Mouse (Mus musculus) heart, adult 9 months (tissue): Measurements from ENCODE around the gene Galnt3.

ENCODE experiments used
- DNase-seq, 2 experiments: peaks; one replicate each; pipeline ENCODE4 v3.0.0; 2022; ENCODE audit warnings: low spot score in 2 of 2

Gene Galnt3

DNA sequence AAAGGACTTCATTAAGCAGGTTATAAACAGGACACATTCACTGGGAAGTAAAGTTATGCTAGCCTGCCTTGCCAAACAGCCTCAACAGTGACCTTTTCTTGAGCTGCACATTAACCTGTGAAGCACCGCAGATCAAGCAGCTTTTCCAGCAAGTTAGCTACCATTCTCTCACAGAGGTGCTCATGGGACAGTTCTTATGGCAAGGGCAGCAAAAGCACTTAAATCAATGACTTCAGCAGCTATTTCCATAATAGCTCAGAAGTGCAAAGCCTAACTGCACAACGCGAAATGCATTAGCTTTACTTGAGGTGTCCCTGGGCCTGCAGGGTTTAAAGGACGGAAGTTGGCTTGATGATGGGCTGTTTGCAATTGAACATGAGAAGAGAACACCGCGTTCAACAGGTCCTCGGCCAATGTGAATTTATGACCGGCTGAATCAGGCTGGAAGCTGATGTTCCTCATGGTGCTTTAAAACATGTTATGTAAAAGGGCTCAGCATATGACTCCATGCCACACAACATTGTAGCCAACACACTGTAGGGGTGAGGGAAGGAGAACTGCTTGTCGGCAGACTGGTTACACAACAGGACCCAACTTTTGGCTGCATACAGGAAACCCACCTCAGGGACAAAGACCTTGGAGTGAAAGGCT is 16.8 kb downstream of the Galnt3 start:
- no peak for DNase-seq

DNA sequence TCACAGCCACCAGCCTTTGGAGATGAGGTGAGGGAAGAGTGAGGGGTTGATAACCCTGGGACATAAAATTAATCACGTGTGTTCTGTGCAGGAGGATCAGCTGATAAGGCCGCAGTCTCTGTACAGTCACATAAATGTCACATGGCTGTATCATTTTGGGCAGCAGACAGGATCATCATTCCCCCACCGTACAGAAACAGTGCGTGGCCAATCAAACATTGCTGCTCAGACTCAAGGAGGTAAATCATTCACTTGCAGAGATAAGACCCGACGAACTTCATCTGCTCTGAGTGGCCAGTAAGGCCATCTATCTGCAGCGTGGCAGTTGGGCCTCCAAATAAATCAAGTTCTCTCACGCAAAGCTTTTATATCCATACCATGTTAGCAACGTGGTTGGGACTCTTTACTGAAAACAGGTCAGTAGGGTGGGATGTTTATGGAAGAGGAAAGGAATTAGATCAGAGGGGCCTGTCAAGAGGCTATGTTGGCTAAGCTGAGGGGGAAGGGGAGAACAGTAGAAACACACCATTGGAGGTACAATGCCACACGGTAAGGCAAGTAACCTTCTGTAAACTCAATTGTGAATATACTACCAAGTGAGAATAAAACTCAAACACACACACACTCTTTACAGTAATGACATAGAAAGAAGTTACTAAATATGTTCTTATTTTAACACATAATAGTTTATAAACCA is 20.9 kb downstream of the Galnt3 start:
- DNase-seq = no peak

DNA sequence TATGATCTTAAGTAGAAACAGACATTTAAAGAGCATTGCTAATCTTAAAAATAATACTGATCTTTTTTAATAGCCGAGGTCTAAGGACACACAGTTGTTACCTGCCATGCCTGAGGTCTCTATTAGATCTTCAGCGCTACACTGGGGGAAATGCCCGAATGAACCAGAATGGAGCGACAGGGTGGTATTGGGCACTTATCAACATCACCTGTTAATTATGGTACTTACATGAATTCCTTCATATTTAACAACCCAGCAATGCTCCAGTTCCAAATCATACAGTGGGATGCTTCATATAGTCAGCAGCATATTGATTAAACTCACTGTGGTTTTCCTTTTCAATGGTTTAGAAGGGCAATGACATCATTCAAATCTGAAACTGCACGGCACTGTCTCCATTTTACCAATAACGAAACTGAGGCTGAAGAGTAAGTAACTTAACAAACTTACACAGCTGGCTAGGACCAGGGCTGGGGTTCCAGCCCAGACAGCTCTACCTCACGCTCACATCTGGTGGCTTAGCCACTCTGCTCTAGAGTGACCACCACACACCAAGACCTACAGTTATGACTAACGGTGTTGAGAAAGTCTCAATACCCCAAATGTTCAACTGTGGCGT is 23.0 kb downstream of the Galnt3 start:
- DNase-seq = no peak

DNA sequence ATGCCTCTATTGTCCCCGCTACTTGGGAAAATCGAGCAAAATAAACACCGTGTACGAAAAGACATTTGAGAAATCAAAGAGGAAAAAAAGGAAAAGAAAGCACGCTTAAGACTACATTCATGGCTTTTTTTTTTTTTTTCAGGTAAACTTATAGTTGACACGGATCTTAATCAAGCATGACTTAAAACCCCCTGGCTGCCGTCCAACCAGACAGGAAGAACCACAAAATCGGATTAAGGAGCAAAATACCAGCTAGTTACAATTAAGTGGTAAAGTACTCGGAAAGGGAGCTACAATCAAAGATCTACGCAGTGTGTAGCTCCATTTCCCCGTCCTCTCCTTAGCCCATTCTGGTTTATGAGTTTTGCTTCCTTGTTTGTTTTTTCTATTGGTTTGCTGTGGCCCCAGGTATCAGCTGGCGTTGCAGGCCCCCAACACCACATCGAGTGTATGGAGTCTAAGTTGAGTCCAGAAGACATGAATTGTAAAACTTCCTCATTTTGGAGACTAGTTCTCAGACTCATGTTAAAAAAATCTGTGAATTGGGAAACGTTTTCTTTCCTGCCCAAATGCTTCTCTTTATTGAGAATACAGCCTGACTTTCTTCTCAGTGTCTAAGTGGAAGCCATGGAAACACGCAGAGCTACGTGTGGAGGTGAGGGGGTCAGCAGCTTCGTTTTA is 24.0 kb downstream of the Galnt3 start:
- DNase-seq = no peak

DNA sequence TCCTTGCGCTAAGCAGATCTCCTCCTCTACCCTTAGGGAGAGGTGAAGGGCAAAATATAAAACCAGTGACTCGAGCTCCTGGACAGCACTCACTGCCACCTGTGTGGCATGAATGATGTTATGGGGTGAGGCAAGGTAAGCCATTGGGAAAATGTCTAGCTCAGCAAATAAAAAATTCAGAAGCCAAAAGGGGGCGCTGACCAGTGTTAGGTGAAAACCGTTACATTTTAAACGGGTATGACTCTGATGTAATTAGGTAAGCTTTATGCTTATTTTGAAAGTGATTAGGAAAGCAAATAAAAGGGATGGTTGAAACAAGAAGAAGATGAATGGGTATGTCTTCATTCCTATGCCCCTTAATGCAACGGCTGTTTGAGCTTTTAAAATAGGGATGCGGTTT is 24.6 kb downstream of the Galnt3 start:
- DNase-seq = no peak

DNA sequence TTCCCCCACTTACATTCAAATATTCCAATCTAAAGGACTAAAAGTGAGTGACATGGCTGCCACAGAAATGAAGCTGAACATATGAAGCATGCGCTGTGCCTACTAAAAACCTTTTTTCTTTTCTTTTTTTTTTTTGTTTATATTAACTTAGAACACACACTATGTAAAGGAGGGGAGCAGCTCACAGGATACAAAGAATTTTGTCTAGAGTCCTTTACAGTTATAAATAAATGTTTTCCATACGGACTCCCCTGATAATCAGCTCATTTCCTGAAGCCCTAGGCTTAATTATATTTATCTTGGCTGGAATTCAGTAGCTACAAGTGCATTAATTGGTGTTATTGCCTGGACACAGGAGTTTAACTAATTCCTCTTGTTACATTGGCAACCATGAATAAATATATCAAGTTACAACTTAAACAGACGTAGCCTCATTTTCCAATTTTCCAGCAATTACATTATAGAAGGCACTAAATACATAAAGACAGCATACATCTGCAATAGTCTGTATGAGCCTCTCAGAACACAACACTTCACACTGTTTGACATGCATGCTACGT is 30.1 kb downstream of the Galnt3 start:
- no peak for DNase-seq

DNA sequence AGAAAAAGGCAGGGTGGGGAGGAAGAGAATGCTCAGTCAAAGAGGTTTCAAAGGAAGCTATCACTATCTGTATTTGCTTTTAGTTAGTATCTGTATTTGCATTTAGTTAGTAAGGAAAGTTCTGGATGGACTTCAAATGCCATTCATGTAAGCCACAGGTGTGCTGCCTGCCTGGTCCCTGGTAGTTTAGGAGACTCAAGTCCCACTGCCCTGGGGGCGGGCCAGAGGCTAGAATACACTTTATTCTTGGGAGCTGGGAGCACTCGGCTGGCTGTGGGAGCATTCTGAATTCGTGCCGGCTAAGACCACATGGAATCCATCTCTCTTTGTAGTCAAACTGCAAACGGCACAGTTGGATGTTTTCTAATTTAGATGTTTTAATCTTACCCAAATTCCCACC is 33.5 kb downstream of the Galnt3 start:
- no peak for DNase-seq

DNA sequence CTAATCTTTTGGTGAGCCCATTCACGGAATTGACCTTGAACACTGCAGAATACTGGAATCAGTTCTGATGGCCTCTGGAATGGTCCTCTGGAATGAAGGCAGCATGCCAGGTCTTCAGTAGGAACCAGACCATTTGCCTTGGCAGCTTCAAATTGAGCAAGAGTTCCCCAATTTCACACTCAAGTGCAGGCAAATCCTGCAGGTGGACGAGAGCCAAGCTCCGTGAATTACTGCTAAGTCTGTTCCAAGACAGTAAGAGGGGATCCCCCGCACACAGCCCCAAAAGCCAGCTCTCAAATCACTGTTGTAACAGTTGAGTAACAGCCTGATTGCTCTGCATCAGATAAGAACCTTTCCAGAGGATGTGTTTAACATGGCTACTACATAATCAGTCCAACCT is 42.9 kb downstream of the Galnt3 start:
- no peak for DNase-seq

DNA sequence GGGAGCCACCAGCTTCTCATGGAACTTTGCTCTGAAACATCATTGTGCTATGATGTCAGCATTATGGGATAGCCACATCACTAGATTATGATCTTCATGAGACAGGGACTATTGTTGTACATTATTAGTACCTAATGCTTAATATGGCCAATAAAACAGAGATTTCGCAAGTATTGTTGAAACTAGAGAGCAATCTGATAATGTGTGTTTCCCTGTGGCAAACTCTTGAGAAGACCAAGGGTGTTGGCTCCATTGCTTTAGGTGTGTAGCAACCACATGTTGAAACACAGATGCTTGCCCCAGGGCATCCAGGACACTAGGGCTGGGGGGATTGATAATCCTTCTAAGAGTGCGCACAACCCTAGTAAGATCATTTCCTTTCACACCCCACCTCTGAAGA is 44.1 kb downstream of the Galnt3 start:
- no peak for DNase-seq

DNA sequence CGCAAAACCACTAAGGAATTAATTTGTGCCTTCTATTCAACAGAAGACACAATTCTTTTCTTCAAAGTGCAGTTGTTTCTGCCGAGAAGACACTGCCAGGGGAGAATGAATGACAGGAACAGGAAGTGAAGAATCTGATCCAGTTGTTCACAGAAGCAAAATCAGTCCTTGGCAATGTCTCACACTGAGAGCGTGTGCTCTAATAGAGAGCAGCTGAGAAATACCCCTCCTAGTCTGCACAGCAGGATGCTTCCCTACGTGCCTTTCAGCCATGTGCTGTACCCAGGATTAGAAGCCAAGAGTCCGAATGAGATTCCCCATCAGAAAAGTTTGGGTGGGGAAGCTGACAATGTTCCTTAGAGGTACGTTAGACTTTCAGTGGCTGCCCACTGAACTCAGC is 55.3 kb downstream of the Galnt3 start:
- DNase-seq = no peak

DNA sequence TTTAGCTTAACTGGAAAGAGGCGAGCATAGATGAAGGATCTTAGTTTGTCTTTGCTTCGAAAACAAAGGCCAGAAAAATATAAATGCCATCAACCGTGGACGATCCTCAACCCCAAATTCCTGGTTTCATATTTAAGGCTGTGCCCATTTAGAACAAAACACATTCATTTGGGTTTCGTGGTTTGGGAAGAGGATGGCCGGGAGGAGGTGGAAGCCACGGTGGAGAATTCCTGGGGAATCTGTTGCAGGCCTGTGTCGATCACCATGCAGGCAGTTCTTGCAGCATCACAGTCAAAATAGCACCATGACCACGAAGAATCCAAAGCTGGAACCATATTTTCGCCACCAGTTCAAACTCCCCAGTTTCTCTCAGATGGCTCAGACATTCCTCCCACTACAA is 61.5 kb downstream of the Galnt3 start:
- DNase-seq = no peak

DNA sequence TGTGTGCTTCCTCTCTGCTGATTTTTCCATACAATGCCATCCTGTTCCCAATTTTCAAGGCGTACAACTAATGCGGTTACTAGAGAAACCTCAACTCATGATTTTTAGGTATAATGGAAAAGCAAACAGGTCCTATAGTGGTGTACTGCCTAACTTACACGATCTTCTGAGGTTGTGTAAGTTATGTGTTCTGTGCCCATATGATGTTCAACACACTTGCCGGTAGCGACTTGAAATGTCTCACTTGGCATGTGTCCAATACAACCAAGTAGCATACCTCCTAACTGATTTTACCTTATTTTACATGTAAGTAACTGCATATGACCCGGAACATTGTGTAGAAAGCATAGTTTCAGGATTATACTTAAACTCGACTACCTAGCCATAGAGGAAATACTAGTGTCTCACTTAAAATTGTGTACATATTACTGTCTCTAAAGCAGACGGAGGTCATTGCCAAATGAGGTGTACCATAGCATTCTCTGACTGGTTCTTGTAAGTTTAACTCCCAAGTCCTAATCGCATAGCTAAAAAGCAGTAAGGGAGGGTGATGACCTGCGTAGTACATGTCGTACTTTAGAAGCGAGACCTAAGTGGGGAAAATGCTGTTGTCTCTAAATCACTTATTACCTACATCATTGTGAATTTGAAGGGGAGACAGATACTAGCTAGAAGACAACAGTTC is 80.2 kb downstream of the Galnt3 start:
- no peak for DNase-seq

DNA sequence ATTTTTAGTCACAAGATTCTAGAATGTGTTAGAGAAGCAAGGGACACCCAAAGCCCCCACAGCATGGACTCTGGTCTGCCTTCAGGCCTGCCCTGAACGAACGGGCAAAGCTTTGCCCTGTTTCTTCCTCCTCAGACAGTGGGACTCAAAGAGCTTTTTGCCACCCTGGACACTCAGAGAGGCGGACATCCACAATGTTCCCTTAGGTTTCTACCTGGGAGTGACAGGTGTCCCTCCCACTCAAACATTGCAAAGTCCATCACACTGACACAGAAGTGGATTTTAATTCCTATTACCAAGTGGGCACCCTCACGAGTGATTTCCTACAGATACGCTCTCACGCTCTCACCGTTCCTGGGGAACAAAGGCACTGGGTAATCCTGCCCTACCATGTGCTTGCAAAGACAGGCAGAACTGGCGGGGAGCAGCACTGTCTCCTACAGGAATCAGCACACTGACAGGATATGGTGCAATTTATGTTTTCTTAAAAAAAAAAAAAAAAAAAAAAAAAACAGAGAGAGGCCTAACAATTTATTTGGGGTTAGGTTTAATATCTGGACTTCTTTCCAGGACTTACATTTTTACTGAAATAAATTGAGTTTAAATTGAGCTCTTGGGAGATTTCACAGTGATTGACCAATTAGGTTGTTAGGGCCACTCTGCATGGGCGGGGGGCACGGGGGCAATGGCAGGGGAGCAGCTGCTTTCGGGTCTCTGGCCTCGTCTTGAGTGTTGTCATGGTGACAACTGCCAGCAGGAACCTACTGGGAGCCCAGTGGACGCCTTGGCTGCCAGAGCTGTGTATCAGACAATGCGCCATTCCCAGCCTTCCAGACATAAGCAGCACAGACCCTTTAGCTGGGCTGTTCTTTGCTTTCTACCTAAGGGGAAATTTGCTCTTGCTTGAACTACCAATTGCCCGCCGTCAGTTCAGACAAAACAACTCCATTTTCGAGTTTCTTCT is 81.1 kb downstream of the Galnt3 start:
- no peak for DNase-seq

DNA sequence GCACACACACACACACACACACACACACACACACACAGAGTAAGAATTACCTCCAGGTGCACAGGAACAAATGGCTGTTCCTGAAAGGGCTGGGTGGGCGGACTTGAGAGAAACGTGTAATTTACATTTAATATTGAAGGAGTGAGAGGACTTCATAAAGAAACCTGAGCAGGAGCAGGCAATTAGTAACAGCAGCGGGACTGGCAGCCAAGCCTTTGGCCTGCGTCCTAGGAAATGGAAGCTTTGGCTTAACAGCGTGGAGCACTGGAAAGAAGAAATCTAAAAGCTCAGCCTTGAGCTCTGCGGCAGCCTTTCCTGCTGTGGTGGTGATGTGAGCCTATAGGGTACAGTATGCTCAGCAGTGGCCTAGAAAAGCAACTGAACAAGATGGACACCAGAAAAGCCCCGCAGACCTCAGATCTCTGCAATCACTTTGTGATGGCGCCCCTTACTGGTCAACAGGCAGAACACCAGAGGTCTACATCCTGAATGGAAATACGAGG is 82.8 kb downstream of the Galnt3 start:
- no peak for DNase-seq

DNA sequence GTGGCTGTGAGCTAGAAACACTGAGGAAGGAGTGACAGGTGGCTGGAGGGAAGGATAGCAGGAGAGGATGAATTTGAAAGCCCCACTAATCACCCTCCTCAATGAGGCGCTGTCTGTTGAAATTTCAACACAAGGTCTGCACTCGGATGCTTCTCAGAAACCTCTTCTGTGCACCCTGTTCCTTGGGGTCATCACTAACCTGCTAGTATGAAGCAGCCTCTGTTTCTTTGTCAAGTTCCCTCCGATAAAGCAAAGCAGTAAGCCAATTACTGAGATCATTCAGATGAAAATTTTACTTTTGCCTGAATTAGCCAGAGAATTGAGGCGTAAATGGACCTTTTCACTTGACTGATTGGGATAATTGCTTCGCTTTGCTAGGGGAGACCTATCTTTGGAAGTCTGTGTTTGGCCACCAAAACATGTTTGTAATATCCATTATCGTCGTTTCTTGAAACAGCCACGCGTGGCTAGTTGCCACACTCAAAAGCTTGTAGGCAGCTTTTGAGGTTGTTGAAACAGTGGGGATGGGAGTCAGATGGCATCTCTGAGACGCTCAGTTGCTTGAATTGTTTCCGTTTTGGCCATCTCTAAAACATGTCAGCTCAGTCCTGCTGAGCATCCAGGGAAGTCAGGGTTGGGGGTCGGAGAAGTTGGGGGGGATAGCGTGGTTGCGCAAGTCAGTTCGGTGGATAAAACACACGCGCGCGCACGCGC is 83.4 kb downstream of the Galnt3 start:
- no peak for DNase-seq

DNA sequence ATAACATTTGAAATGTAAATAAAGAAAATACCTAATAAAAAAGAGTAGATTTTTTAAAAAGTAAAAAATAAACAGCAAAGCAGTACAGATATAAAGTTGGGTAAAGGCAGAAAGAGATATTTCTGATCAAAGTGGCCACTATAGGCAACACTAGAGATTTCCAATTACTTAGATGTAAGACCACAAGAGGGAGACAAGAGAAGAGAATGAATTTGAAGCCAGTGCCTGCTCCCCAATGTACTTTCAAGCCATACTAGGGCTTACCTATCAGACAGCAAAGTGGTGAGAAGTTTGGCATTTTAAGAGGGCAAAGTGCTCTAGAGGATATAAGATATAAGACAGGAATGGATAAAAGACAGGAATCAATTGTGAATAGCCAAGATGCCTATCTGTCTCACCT is 84.2 kb downstream of the Galnt3 start:
- DNase-seq = no peak

DNA sequence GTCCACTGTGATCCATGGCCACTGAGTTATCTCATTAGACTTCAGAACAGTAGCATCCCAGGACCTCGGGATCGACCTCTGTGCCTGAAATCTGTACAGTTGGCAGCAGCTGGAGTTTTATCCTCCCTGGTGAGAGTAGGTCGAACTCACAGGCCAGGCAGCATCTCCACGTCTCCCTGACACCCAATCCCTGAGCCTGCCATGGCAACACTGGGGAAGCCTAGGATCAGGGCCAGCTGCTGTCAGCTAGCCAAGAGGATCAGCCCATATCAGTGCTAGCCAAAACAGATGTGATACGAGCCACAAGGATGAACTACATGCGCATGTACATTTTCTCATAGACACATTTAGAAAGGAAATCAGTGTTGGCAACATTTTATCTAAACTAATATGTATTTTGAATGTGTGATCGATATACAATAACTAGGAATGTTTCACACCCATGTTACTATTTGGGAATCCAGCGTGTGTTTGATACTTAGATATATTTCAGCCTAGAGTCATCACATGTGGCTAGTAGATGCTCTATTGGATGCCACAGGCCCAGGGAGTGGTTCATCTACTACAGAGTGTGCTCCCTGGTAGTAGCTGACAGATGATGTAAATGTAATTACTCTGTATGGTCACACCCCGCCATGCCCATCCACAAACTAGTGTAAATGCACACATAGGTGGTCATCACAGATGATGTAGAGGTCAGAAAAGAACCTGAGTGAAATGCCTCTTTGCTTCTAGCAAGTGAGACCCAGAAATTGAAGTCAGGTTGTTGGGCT is 89.7 kb downstream of the Galnt3 start:
- no peak for DNase-seq
